Mouse (Mus musculus) kidney, embryonic 16.5 days (tissue): Measurements from ENCODE around the gene Arrb2. TPM values are rescaled to one million over a fixed set of nuclear protein-coding genes. Genes with fewer than 3 reads are reported as not detected.
A peak's percentile ranks its signal among the peaks of the same experiment; 100 is the strongest.

Source experiments
- ATAC-seq: fragments of 200-750 bp; cut with Nextera tagmentation; 2 replicates; pipeline ENCODE4 v1.8.0; 2017; ENCODE audit warnings: moderate TSS enrichment; ENCODE audit not compliant: low FRiP score, low TSS enrichment
- H3K27ac ChIP-seq: fragments of 300-500 bp; sonication (generic); 2 replicates; pipeline ENCODE4 v1.5.1; 2014; ENCODE audit warnings: low read length
- H3K27me3 ChIP-seq: fragments of 300-500 bp; sonication (generic); 2 replicates; pipeline ENCODE4 v1.6.1; 2014; ENCODE audit warnings: low read length, control low read depth, mixed read lengths; ENCODE audit not compliant: insufficient read depth
- H3K36me3 ChIP-seq: fragments of 300-500 bp; sonication (generic); 2 replicates; pipeline ENCODE4 v1.6.1; 2014; ENCODE audit warnings: low read length, control low read depth, mixed read lengths; ENCODE audit not compliant: insufficient read depth
- H3K4me1 ChIP-seq: fragments of 300-500 bp; sonication (generic); 2 replicates; pipeline ENCODE4 v1.6.1; 2014; ENCODE audit warnings: low read length, control low read depth, mixed read lengths; ENCODE audit not compliant: insufficient read depth
- H3K4me2 ChIP-seq: fragments of 300-500 bp; sonication (generic); replicated peaks from 2 replicates; pipeline ENCODE4 v1.6.1; 2014; ENCODE audit warnings: low read depth, low read length
- H3K4me3 ChIP-seq: fragments of 300-500 bp; sonication (generic); 2 replicates; pipeline ENCODE4 v1.5.1; 2014; ENCODE audit warnings: mild to moderate bottlenecking, low read length
- H3K9ac ChIP-seq: fragments of 300-500 bp; sonication (generic); replicated peaks from 2 replicates; pipeline ENCODE4 v1.6.1; 2014; ENCODE audit warnings: low read length
- H3K9me3 ChIP-seq: fragments of 300-500 bp; sonication (generic); 2 replicates; pipeline ENCODE4 v1.6.1; 2016; ENCODE audit warnings: low read length, control low read depth
- WGBS: fragments of 180-500 bp; shearing (Covaris S2); extraction: QIAGEN DNeasy Blood & Tissue Kit; methylation state at CpG from one replicate; pipeline ENCODE4 v1.1.7; 2014; 5-methylcytosine and 5-hydroxymethylcytosine counted together
- polyA plus RNA-seq: library from polyadenylated mRNA; unstranded; fragments of >200 nt; fragmentation: Nextera tagmentation; extraction: Ambion mirVana; gene quantifications from 2 replicates; pipeline ENCODE4 v1.2.1, GENCODE M21; 2015

Arrb2 gene
- polyA plus RNA-seq, result 15.3 and 19.0 TPM in 2 replicates

DNA sequence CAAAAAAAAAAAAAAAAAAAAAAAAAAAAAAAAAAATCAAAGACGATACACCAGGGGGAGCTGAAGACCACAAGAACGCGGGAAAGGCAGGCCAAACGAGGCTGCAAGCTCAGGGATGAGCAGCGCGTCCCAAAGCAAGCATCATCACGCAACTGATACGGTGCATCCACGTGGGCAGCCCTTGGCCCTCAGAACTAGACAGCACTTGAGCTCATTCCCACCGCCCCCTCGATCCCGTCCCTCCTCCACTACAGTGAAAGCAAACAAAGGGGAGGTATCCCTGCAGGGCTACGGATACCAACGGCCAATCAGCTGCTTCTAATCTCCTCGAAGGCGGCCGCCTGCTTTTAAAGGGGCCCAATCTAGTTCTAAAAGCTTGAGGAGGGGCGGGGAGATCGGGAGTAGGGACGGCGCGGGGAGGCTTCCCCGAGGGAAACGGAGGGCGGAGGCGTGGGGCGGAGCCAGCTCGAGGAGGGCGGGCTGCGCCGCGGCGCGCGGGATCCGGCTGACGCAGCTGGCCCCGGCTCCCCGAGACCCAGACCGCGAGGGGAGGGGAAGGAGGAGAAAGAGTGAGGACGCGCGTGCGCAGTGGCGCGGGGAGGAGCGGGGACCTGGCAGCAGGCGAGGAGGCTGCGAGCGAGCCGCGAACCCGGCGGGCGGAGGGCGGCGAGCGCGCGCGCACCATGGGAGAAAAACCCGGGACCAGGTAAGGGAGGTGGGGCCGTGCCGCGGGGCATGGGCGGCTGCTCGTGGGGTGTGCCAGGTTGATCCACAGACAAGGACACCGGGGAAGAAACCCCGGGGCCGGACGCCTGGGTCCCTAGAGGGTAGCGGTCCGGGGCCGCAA, at the start of gene Arrb2:
TSS of gene Arrb2 (plus strand) at position 588 of the 847 bp plus-strand sequence.
- H3K9me3 ChIP-seq, result no peaks in the 10 kb centered on the region
- H3K4me2 ChIP-seq, result peak within 1 kb of the TSS; percentile 65
- ATAC-seq, result peak; percentile 97
- peak within 1 kb of the TSS; percentile 80 for H3K4me3 ChIP-seq
- peak within 1 kb of the TSS; percentile 83 for H3K9ac ChIP-seq
- peak within 1 kb of the TSS; percentile 62 for H3K27ac ChIP-seq
- H3K27me3 ChIP-seq, result no peaks in the 10 kb centered on the region
- H3K4me1 ChIP-seq, result peaks cover 21% of the 10 kb centered on the region
- H3K36me3 ChIP-seq, result peaks cover 9% of the 10 kb centered on the region; the same call in 1 of the 2 replicates
- under 1% methylated on average over 72 of the region's 75 CpGs for WGBS

GRCm38 (mm10) chr11:70384136-70384535, 48.3 kb upstream of the Arrb2 start:
- 34% methylated on average over 3 of the region's 3 CpGs for WGBS
- no peak; the same call in 1 of the 2 replicates for ATAC-seq
- no peak overlapping the region for H3K27ac ChIP-seq
- 0 out of 2 replicates have a peak, but pooled peaks cover 3% of the 10 kb centered on the region for H3K36me3 ChIP-seq
- no peak overlapping the region for H3K4me2 ChIP-seq
- no peaks in the 10 kb centered on the region for H3K27me3 ChIP-seq
- no peaks in the 10 kb centered on the region for H3K9me3 ChIP-seq
- no peak overlapping the region for H3K4me3 ChIP-seq
- H3K9ac ChIP-seq, result no peak overlapping the region
- peaks cover 8% of the 10 kb centered on the region; the same call in 1 of the 2 replicates for H3K4me1 ChIP-seq

GRCm38 (mm10) chr11:70387436-70387835, 45.0 kb upstream of the Arrb2 start:
- Histone ChIP-seq H3K27me3 (no peaks in the 10 kb centered on the region), H3K36me3 (peaks cover 13% of the 10 kb centered on the region; the same call in 1 of the 2 replicates), H3K4me1 (peaks cover 8% of the 10 kb centered on the region; the same call in 1 of the 2 replicates), H3K27ac (no peak overlapping the region), H3K9ac (no peak overlapping the region), H3K9me3 (no peaks in the 10 kb centered on the region), H3K4me3 (no peak overlapping the region), H3K4me2 (no peak overlapping the region)
- WGBS, result 58% methylated on average over 5 of the region's 5 CpGs
- no peak for ATAC-seq

- Histone ChIP-seq H3K9me3 (no peaks in the 10 kb centered on the region), H3K27me3 (no peaks in the 10 kb centered on the region), H3K4me1 (peaks cover 6% of the 10 kb centered on the region; the same call in 1 of the 2 replicates), H3K27ac (no peak overlapping the region), H3K36me3 (peaks cover 21% of the 10 kb centered on the region), H3K9ac (no peak overlapping the region), H3K4me2 (no peak overlapping the region), H3K4me3 (no peak overlapping the region)
- 92% methylated on average over 5 of the region's 5 CpGs for WGBS
- ATAC-seq, result no peak
Observed at GRCm38 (mm10) chr11:70389421-70389820, 43.0 kb upstream of the Arrb2 start.

DNA sequence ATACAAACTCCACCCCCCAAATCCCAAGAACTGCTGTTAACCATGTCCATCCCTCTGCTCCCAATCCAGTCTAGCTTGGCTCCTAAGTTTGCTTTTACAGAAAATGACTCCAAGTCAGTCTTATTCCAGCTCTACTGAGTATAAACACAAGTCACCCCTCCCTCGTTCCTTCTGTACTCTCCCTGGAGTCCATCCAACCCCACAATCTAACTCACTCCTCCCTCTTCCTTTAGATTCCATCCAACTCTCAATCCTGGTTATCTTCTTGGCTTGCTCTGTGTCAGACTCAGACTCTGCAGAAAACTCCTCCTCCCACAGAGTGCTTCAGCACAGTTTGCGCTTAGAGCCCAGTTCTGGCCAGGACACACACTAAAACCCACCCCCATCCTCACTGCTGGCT, 28.8 kb upstream of the Arrb2 start:
- ATAC-seq, result no peak
- Histone ChIP-seq H3K9me3 (no peaks in the 10 kb centered on the region), H3K4me2 (no peak overlapping the region), H3K9ac (no peak overlapping the region), H3K36me3 (peaks cover 40% of the 10 kb centered on the region), H3K27ac (no peak overlapping the region), H3K4me1 (peaks cover 3% of the 10 kb centered on the region), H3K27me3 (no peaks in the 10 kb centered on the region), H3K4me3 (no peak overlapping the region)
- 64% methylated on average over 2 of the region's 2 CpGs for WGBS

GRCm38 (mm10) chr11:70409594-70410296, 22.7 kb upstream of the Arrb2 start, which contains the start of gene Pelp1:
TSS of gene Pelp1 (minus strand) at chr11:70410031.
- Histone ChIP-seq H3K9ac (peak within 1 kb of the TSS; percentile 88), H3K36me3 (peaks cover 6% of the 10 kb centered on the region; the same call in 1 of the 2 replicates), H3K27me3 (no peaks in the 10 kb centered on the region), H3K9me3 (no peaks in the 10 kb centered on the region), H3K27ac (peak within 1 kb of the TSS; percentile 51; the same call in 1 of the 2 replicates), H3K4me1 (peaks cover 14% of the 10 kb centered on the region), H3K4me3 (peak within 1 kb of the TSS; percentile 99), H3K4me2 (peak within 1 kb of the TSS; percentile 79)
- peak; percentile 98 for ATAC-seq
- under 1% methylated on average over 59 of the region's 59 CpGs for WGBS

- Histone ChIP-seq H3K36me3 (peaks cover 3% of the 10 kb centered on the region; the same call in 1 of the 2 replicates), H3K27me3 (no peaks in the 10 kb centered on the region), H3K9me3 (no peaks in the 10 kb centered on the region), H3K4me3 (peak overlapping the region; percentile 99), H3K27ac (peak overlapping the region; percentile 51; the same call in 1 of the 2 replicates), H3K9ac (peak overlapping the region; percentile 88), H3K4me1 (peaks cover 14% of the 10 kb centered on the region), H3K4me2 (peak overlapping the region; percentile 79)
- WGBS, result 63% methylated on average over 6 of the region's 6 CpGs
- ATAC-seq, result no peak
Observed at GRCm38 (mm10) chr11:70410297-70410643, 22.2 kb upstream of the Arrb2 start.

GRCm38 (mm10) chr11:70412591-70412990, 19.8 kb upstream of the Arrb2 start:
- H3K27me3 ChIP-seq, result no peaks in the 10 kb centered on the region
- no peaks in the 10 kb centered on the region for H3K9me3 ChIP-seq
- H3K27ac ChIP-seq, result no peak overlapping the region
- H3K4me3 ChIP-seq, result no peak overlapping the region
- ATAC-seq, result no peak
- peaks cover 14% of the 10 kb centered on the region for H3K4me1 ChIP-seq
- 77% methylated on average over 5 of the region's 5 CpGs for WGBS
- H3K4me2 ChIP-seq, result no peak overlapping the region
- H3K36me3 ChIP-seq, result no peaks in the 10 kb centered on the region
- H3K9ac ChIP-seq, result no peak overlapping the region

- H3K4me3 ChIP-seq, result no peak overlapping the region
- no peak overlapping the region for H3K9ac ChIP-seq
- H3K4me1 ChIP-seq, result peaks cover 8% of the 10 kb centered on the region
- H3K27ac ChIP-seq, result no peak overlapping the region
- no peaks in the 10 kb centered on the region for H3K36me3 ChIP-seq
- H3K4me2 ChIP-seq, result no peak overlapping the region
- no peaks in the 10 kb centered on the region for H3K9me3 ChIP-seq
- WGBS, result 3% methylated on average over 3 of the region's 3 CpGs
- no peaks in the 10 kb centered on the region for H3K27me3 ChIP-seq
- no peak for ATAC-seq
Observed at GRCm38 (mm10) chr11:70413961-70414360, 18.5 kb upstream of the Arrb2 start.
